Mouse (Mus musculus) skeletal muscle tissue, adult 2 months (tissue): ENCODE measurements around the gene Far1.

Experiments used
- DNase-seq: peaks from one replicate; pipeline ENCODE4 v3.0.0-alpha.2; 2012; ENCODE audit warnings: low read depth, low spot score

Gene Far1

GRCm38 (mm10) chr7:113513286-113513962, at the start of gene Far1:
Gene Far1 (plus strand): TSS chr7:113513834.
- peak; percentile 97 for DNase-seq

- DNase-seq, result no peak
These were observed 45.3 kb upstream of the Far1 start for GRCm38 (mm10) chr7:113468345-113468744.

GRCm38 (mm10) chr7:113470671-113471070, 43.0 kb upstream of the Far1 start:
- no peak for DNase-seq

- DNase-seq, result no peak
These were observed 42.0 kb upstream of the Far1 start for GRCm38 (mm10) chr7:113471653-113472052.

- DNase-seq, result no peak
These were observed 17.8 kb upstream of the Far1 start for GRCm38 (mm10) chr7:113495792-113496191.

GRCm38 (mm10) chr7:113498413-113498812, 15.2 kb upstream of the Far1 start:
- no peak for DNase-seq

GRCm38 (mm10) chr7:113499821-113500220, 13.8 kb upstream of the Far1 start:
- no peak for DNase-seq

GRCm38 (mm10) chr7:113502453-113502852, 11.2 kb upstream of the Far1 start:
- no peak for DNase-seq

- DNase-seq, result no peak
These were observed 8.6 kb upstream of the Far1 start for GRCm38 (mm10) chr7:113505047-113505446.

- DNase-seq, result no peak
These were observed 8.1 kb upstream of the Far1 start for GRCm38 (mm10) chr7:113505516-113506045.

GRCm38 (mm10) chr7:113507846-113508245, 5.8 kb upstream of the Far1 start:
- DNase-seq, result no peak

GRCm38 (mm10) chr7:113511396-113511795, 2.2 kb upstream of the Far1 start:
- DNase-seq, result no peak

GRCm38 (mm10) chr7:113512527-113513285, 928 bp upstream of the Far1 start:
- DNase-seq, result no peak

- no peak for DNase-seq
These were observed 472 bp downstream of the Far1 start for GRCm38 (mm10) chr7:113513963-113514649.

- no peak for DNase-seq
These were observed 2.2 kb downstream of the Far1 start for GRCm38 (mm10) chr7:113515831-113516230.

GRCm38 (mm10) chr7:113518419-113518818, 4.8 kb downstream of the Far1 start:
- no peak for DNase-seq

- DNase-seq, result no peak
These were observed 5.3 kb downstream of the Far1 start for GRCm38 (mm10) chr7:113518961-113519360.

GRCm38 (mm10) chr7:113543158-113543557, 29.5 kb downstream of the Far1 start:
- DNase-seq, result no peak

GRCm38 (mm10) chr7:113551742-113552463, 38.3 kb downstream of the Far1 start:
- DNase-seq, result no peak

- DNase-seq, result no peak
These were observed 38.9 kb downstream of the Far1 start for GRCm38 (mm10) chr7:113552508-113552907.

GRCm38 (mm10) chr7:113556138-113556537, 42.5 kb downstream of the Far1 start:
- DNase-seq, result no peak

GRCm38 (mm10) chr7:113566892-113567291, 53.3 kb downstream of the Far1 start:
- DNase-seq, result no peak
